Mouse (Mus musculus) small intestine, adult 2 months (tissue): ENCODE data around the gene Hsd17b14.

ENCODE experiments used
- CTCF ChIP-seq: fragments of 200-500 bp; IDR thresholded peaks from 2 replicates; pipeline ENCODE4 v1.5.1; 2012; ENCODE audit warnings: low read depth, mild to moderate bottlenecking, control low read depth, inconsistent platforms, low read length, moderate library complexity, mixed read lengths; ENCODE audit not compliant: insufficient replicate concordance, insufficient read length; ENCODE audit errors: extremely low read depth
- POLR2A ChIP-seq: fragments of 200-500 bp; IDR thresholded peaks from 2 replicates; pipeline ENCODE4 v1.6.1; 2012; ENCODE audit warnings: low read depth, mild to moderate bottlenecking, control low read depth, inconsistent platforms, low read length, moderate library complexity

- no peak for TF ChIP-seq CTCF
- TF ChIP-seq POLR2A = no peak
Measured at GRCm38 (mm10) chr7:45537602-45538001, 17.1 kb upstream of the Hsd17b14 start.
